Mouse (Mus musculus): ENCODE data around the gene Clec16a. TPM values are rescaled to one million over a fixed set of nuclear protein-coding genes. Genes with fewer than 3 reads are reported as not detected.

Gene Clec16a
- polyA plus RNA-seq, 1 experiment from 2014 or later, result 40.6 TPM

DNA sequence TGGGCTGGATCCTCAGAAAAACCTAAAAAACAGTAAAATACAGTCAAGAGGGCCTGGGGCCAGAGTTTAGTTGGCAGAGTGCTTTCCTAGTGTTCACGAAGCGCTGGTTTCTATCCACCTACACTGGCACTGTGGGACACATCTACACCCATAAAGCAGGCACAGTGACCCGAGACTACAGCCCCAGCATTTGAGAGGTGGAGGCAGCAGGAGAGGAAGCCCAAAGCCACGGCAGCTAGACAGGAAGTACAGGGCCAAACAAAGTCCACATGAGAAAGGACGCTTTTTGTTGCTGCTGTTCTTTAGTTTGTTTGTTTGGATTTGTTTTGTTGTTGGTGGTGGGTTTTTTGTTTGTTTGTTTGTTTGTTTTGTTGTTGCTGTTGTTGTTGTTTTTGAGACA is 8.8 kb upstream of the Clec16a start:
- Histone ChIP-seq H3K9ac (replicated peaks) (no peak overlapping the region), H3K9me3 (no peaks in the 10 kb centered on the region), H3K4me2 (no peak overlapping the region), H3K27ac (no peak overlapping the region), H3K4me1 (replicated peaks) (peaks cover 31% of the 10 kb centered on the region), H3K4me3 (replicated peaks) (no peak overlapping the region), H3K36me3 (peaks cover 41% of the 10 kb centered on the region), H3K27me3 (no peaks in the 10 kb centered on the region)
- 78% methylated on average over 5 of the region's 5 CpGs for WGBS
- ATAC-seq (ENCODE audit: insufficient number of reproducible peaks, insufficient read depth, low FRiP score, low TSS enrichment, low read depth), result no peak

DNA sequence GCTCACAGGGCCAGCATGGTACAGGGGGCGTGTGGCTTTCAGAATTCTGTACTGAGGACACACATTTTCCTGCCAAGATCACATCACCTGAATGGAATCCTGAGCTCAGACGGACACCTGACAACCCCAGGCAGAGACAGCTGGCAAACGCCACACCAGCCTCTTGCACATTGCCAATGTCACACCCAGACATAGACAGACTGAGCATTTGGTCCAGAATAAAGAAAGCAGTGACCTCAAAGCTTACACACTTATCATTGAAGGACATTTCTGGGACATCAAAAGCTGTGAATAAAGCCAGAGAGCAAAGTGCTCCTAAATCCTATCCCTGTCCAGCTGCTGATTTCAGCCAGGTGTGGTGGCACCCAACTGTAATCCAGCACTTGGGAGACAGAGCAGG is 8.2 kb upstream of the Clec16a start:
- Histone ChIP-seq H3K4me2 (no peak overlapping the region), H3K9me3 (no peaks in the 10 kb centered on the region), H3K27ac (no peak overlapping the region), H3K4me1 (replicated peaks) (peaks cover 37% of the 10 kb centered on the region), H3K36me3 (peaks cover 35% of the 10 kb centered on the region), H3K4me3 (replicated peaks) (no peak overlapping the region), H3K9ac (replicated peaks) (no peak overlapping the region), H3K27me3 (no peaks in the 10 kb centered on the region)
- ATAC-seq (ENCODE audit: insufficient number of reproducible peaks, insufficient read depth, low FRiP score, low TSS enrichment, low read depth), result no peak
- 83% methylated on average over 3 of the region's 3 CpGs for WGBS

DNA sequence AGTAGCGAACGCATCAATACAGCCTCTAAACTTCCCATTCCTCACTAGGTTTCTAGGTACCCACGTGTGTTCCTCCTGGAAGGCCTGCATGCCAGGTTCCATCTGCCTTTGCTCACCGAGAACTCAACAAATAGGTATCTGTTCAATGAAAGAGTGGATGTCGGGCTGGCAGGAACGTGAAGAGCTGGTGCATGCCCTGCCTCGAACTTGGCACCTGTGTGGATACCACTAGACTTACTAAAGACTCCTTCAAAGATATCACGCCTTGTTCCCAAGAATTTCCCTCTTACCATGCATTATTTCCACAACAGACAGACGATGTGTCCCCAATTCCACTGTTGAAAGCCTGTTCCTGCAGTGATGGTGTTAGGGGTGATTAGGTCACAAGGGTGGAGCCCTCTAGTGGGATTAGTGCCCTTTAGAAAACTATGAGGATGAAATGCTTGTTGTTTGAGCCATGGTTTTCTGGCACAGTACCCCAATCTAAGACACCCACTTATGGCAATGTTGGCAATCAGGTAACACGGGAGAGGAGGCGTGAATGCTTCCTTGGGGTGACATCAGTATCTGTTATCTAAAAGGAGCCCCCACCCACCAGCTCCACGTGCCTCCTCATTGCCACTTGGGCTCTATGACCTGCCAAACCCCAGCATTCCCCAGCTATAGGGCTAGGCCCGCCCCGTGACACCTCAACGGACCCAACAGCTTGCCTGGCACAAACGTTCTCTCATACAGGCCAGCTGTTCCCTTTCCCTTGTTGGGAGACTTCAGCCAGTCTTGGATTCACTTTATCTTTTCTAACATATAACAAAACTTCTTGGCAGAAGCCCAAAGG is 4.2 kb upstream of the Clec16a start:
- H3K4me3 ChIP-seq (replicated peaks), result peak overlapping the region; percentile 87
- no peaks in the 10 kb centered on the region for H3K9me3 ChIP-seq
- H3K9ac ChIP-seq (replicated peaks), result peak overlapping the region; percentile 93
- no peak for ATAC-seq (ENCODE audit: insufficient number of reproducible peaks, insufficient read depth, low FRiP score, low TSS enrichment, low read depth)
- H3K4me1 ChIP-seq (replicated peaks), result peaks cover 41% of the 10 kb centered on the region
- H3K27ac ChIP-seq, result no peak overlapping the region
- H3K27me3 ChIP-seq, result no peaks in the 10 kb centered on the region
- 73% methylated on average over 16 of the region's 16 CpGs for WGBS
- H3K4me2 ChIP-seq, result peak overlapping the region; percentile 93
- H3K36me3 ChIP-seq, result peaks cover 11% of the 10 kb centered on the region; the same call in 1 of the 2 replicates

DNA sequence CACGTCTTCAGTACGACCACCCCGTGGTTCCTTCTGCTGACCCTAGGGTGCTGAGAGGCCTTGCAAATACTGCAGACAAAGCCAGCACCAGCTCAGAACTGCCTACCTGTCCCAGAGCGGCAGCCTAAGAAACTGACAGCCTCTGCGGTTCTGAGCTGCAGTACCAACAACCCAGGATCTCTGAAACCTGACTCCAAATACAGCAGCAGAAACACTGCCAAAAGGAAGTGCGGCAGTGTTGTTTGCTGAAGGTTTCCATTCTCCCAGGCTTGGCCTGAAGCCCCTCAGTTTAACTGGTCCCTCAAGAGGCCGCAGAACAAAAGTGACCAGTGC is 3.6 kb upstream of the Clec16a start:
- Histone ChIP-seq H3K4me2 (peak overlapping the region; percentile 93), H3K36me3 (peaks cover 6% of the 10 kb centered on the region; the same call in 1 of the 2 replicates), H3K9ac (replicated peaks) (peak overlapping the region; percentile 93), H3K4me1 (replicated peaks) (peaks cover 47% of the 10 kb centered on the region), H3K27ac (no peak overlapping the region), H3K27me3 (no peaks in the 10 kb centered on the region), H3K4me3 (replicated peaks) (peak overlapping the region; percentile 87), H3K9me3 (no peaks in the 10 kb centered on the region)
- 31% methylated on average over 7 of the region's 7 CpGs for WGBS
- ATAC-seq (ENCODE audit: insufficient number of reproducible peaks, insufficient read depth, low FRiP score, low TSS enrichment, low read depth), result no peak

DNA sequence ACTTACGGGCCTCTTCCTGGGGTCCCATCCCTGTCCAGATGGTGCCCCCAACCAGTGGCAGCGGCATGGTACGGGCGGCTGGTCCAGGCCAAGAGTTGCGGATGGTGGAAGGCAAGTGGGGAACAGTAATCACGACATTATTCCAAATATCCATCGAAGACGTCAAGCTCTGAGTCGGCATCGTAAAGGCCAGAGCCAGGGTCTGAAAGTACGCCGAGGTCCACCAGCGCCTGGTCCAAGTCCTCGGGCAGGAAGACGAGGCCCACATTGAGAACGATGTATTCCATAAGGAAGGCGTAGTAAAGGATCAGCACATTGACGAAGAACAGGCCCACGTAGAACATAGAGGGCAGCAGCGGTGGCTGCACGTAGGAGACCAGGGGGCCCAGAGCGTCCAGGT is 2.9 kb upstream of the Clec16a start:
- Histone ChIP-seq H3K27ac (peak overlapping the region; percentile 91), H3K9ac (replicated peaks) (peak overlapping the region; percentile 93), H3K4me1 (replicated peaks) (peaks cover 51% of the 10 kb centered on the region), H3K36me3 (peaks cover 6% of the 10 kb centered on the region; the same call in 1 of the 2 replicates), H3K9me3 (no peaks in the 10 kb centered on the region), H3K4me3 (replicated peaks) (peak overlapping the region; percentile 87), H3K4me2 (peak overlapping the region; percentile 93), H3K27me3 (no peaks in the 10 kb centered on the region)
- ATAC-seq (ENCODE audit: insufficient number of reproducible peaks, insufficient read depth, low FRiP score, low TSS enrichment, low read depth), result no peak
- WGBS, result 2% methylated on average over 22 of the region's 22 CpGs

DNA sequence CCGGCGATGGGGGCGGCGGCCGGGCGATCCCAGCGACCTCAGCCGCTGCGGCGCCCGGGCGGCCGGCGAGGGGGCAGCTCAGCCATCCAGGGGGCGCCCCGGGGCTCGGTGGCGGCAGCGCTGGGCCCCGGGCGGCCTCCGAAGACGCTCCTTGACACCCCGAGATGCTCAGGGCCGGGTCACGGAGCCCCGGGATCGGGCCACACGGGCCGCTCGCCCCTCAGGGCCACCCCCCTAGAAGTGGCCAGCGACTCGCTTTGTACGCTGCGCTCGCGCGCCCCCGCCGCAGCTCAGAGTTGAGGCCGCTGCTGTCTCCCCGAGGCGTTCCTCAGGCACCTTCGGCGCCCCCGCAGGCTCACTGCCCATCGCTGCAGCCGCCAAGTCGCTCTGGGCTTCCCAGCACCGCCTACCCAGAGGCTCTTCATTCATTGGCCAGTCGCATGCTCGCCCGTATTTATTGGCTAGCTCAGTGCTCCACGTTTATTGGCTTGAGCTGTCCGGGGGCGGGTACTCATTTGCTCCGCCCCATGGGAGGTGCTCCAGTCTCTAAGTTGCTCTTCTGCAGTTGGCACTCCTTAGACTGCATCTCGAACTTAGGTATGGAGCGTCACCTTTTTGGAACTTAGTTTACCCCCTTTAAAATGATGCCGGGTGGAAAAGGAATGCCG is 2.3 kb upstream of the Clec16a start, which contains the start of gene Dexi:
Gene Dexi, minus strand, starts transcription at position 357 of the 668 bp plus-strand sequence.
- ATAC-seq (ENCODE audit: insufficient number of reproducible peaks, insufficient read depth, low FRiP score, low TSS enrichment, low read depth), result peak; percentile 92
- Histone ChIP-seq H3K27me3 (no peaks in the 10 kb centered on the region), H3K9ac (replicated peaks) (peak within 1 kb of the TSS; percentile 93), H3K4me3 (replicated peaks) (peak within 1 kb of the TSS; percentile 87), H3K4me2 (peak within 1 kb of the TSS; percentile 93), H3K27ac (peak within 1 kb of the TSS; percentile 91), H3K4me1 (replicated peaks) (peaks cover 49% of the 10 kb centered on the region), H3K36me3 (peaks cover 6% of the 10 kb centered on the region; the same call in 1 of the 2 replicates), H3K9me3 (no peaks in the 10 kb centered on the region)
- WGBS, result under 1% methylated on average over 57 of the region's 61 CpGs

DNA sequence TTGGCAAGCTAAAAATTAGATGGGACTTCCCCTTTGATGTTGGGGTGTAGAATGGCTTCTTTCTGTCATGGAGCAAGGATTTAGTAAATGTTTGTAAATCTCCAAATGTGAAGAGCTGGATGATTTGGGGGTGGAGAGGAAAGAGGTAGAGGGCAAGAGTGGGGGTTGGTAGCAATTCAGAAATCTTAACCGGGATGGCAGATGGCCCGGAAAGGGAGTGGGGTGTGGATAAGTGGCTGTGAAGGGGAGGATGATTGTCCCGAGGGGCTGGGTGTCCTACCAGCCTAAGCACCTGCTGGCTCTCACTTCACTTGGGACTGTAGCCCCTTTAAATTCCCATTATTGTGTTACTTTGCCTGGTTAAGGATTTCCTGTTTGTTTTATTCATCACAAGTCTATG is 1.7 kb downstream of the Clec16a start:
- Histone ChIP-seq H3K27me3 (no peaks in the 10 kb centered on the region), H3K27ac (no peak overlapping the region), H3K9me3 (no peaks in the 10 kb centered on the region), H3K4me2 (no peak overlapping the region), H3K4me1 (replicated peaks) (peaks cover 15% of the 10 kb centered on the region), H3K9ac (replicated peaks) (no peak overlapping the region), H3K36me3 (no peaks in the 10 kb centered on the region), H3K4me3 (replicated peaks) (peak overlapping the region; percentile 89; the same call in 1 of the 2 replicates)
- WGBS, result 64% methylated on average over 3 of the region's 3 CpGs
- ATAC-seq (ENCODE audit: insufficient number of reproducible peaks, insufficient read depth, low FRiP score, low TSS enrichment, low read depth), result no peak

DNA sequence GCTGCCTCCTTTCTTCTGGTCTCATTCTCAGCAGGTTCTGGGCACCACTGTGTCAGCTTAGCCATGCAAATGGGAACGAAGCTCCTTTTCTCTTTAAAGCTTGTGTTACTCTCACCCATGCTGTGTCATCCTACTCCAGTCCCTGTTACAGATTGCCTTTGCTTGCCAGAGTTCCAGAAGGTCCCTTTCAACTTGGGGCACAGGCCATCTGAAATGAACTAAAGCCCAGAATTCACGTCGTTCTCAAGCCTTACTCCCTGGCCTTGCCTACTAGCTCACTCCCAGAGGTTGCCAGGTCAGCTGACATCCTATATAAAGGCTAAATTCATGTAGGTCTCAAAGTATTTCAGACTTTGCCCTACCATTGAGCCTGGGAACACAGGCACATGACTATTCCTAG is 3.8 kb downstream of the Clec16a start:
- Histone ChIP-seq H3K27ac (no peak overlapping the region), H3K4me2 (no peak overlapping the region), H3K9me3 (no peaks in the 10 kb centered on the region), H3K4me3 (replicated peaks) (no peak overlapping the region), H3K27me3 (no peaks in the 10 kb centered on the region), H3K9ac (replicated peaks) (no peak overlapping the region), H3K4me1 (replicated peaks) (peaks cover 14% of the 10 kb centered on the region; the same call in 1 of the 2 replicates), H3K36me3 (no peaks in the 10 kb centered on the region)
- 73% methylated on average over 3 of the region's 3 CpGs for WGBS
- ATAC-seq (ENCODE audit: insufficient number of reproducible peaks, insufficient read depth, low FRiP score, low TSS enrichment, low read depth), result no peak

DNA sequence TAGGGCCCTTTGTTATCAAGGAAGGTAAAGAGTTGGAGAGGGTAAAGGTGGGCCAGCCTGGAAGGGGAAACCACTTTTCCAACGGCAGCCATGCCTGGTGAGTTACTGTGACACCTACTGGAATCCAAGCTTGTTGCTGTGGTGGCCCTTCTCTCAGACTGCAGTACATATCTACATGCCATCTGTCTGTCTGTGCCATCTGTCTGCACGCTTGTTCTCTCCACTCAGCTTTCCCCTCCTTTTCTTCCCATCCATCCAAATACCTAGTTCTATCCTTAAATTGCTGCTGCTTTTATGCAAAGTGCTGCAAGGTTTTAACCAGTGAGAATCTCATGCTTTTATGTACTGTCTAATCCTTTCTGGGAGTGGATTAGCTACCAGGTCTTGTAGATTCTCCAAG is 4.5 kb downstream of the Clec16a start:
- Histone ChIP-seq H3K27ac (no peak overlapping the region), H3K4me3 (replicated peaks) (no peak overlapping the region), H3K4me1 (replicated peaks) (peaks cover 14% of the 10 kb centered on the region; the same call in 1 of the 2 replicates), H3K4me2 (no peak overlapping the region), H3K36me3 (no peaks in the 10 kb centered on the region), H3K9ac (replicated peaks) (no peak overlapping the region), H3K27me3 (no peaks in the 10 kb centered on the region), H3K9me3 (no peaks in the 10 kb centered on the region)
- ATAC-seq (ENCODE audit: insufficient number of reproducible peaks, insufficient read depth, low FRiP score, low TSS enrichment, low read depth), result no peak
- WGBS, result 84% methylated on average over 2 of the region's 2 CpGs

DNA sequence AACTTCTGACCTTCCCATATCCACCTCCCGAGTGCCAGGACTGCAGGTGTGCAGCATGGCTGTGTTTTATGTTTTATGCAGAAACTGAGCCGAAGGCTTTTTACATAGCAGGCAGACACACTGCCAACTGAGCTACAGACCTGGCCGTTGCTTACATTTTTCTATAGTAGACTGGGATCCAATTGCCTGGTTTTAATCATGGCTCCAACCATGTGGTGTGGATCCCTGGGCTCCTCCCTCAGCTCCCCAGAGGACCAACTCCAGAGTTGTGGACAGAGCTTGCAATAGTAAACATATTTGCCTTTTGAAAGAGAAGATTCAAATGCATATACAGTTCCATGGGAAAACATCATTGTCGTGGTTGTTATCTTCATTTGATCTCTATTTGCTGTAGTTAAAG is 6.5 kb downstream of the Clec16a start:
- Histone ChIP-seq H3K4me2 (no peak overlapping the region), H3K4me1 (replicated peaks) (peaks cover 4% of the 10 kb centered on the region; the same call in 1 of the 2 replicates), H3K27ac (no peak overlapping the region), H3K9me3 (no peaks in the 10 kb centered on the region), H3K27me3 (no peaks in the 10 kb centered on the region), H3K36me3 (no peaks in the 10 kb centered on the region), H3K9ac (replicated peaks) (no peak overlapping the region), H3K4me3 (replicated peaks) (no peak overlapping the region)
- 68% methylated on average over 4 of the region's 4 CpGs for WGBS
- ATAC-seq (ENCODE audit: insufficient number of reproducible peaks, insufficient read depth, low FRiP score, low TSS enrichment, low read depth), result no peak

DNA sequence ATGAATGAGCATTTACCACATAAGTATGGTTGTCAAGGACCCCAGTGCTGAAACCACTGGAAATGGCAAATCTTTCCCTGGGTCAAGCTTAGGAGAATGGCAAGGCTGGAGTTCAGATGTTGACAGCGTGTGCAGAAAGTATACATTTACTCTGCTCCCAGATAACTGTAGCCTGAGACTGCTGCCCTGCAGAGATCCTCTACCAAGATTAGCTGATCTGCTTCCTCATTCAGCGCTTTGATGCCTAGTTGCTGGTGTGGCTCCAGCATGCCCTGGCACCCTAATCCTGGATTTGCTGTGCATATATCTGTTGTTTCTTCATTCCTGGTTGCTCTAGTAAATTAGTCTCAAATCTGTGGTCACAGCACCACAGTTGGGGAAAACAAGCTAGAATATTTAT is 8.7 kb downstream of the Clec16a start:
- no peak overlapping the region for H3K4me2 ChIP-seq
- no peak for ATAC-seq (ENCODE audit: insufficient number of reproducible peaks, insufficient read depth, low FRiP score, low TSS enrichment, low read depth)
- H3K4me3 ChIP-seq (replicated peaks), result no peak overlapping the region
- H3K4me1 ChIP-seq (replicated peaks), result no peaks in the 10 kb centered on the region
- H3K36me3 ChIP-seq, result no peaks in the 10 kb centered on the region
- no peaks in the 10 kb centered on the region for H3K9me3 ChIP-seq
- H3K9ac ChIP-seq (replicated peaks), result no peak overlapping the region
- no peaks in the 10 kb centered on the region for H3K27me3 ChIP-seq
- WGBS, result 91% methylated on average over 2 of the region's 2 CpGs
- no peak overlapping the region for H3K27ac ChIP-seq

Measured in limb, embryonic 12.5 days (tissue).